Mouse (Mus musculus) gastrocnemius, adult 18-20 months (tissue): ENCODE data around the gene Ypel4. TPM values are rescaled to one million over a fixed set of nuclear protein-coding genes. Genes with fewer than 3 reads are reported as not detected.

Source experiments
- DNase-seq: peaks from one replicate; pipeline ENCODE4 v3.0.0; 2021; ENCODE audit warnings: low spot score
- microRNA-seq: library from miRNA; unstranded; fragments of <30 nt; microRNA quantifications from one replicate; pipeline ENCODE4 v1.2.0, GENCODE M21; 2021
- total RNA-seq, 2 experiments: library from RNA; stranded (reverse); gene quantifications; 2 replicates each; pipeline ENCODE4 v1.2.3; 2021

Gene Ypel4
- total RNA-seq, 2 experiments from 2014 or later = 0.38 to 0.57 TPM

GRCm38 (mm10) chr2:84758542-84759127, 24.8 kb downstream of the Ypel4 start:
- DNase-seq = peak; percentile 55

- DNase-seq = no peak
Measured at GRCm38 (mm10) chr2:84760777-84761176, 26.9 kb downstream of the Ypel4 start.

GRCm38 (mm10) chr2:84761309-84761708, 27.5 kb downstream of the Ypel4 start:
- DNase-seq = no peak

GRCm38 (mm10) chr2:84761840-84762239, 28.0 kb downstream of the Ypel4 start:
- no peak for DNase-seq

- DNase-seq = no peak
Measured at GRCm38 (mm10) chr2:84762295-84762694, 28.4 kb downstream of the Ypel4 start.

GRCm38 (mm10) chr2:84762818-84763217, 29.0 kb downstream of the Ypel4 start:
- DNase-seq = no peak

- peak; percentile 67 for DNase-seq
Measured at GRCm38 (mm10) chr2:84770501-84770900, 36.6 kb downstream of the Ypel4 start.

- no peak for DNase-seq
Measured at GRCm38 (mm10) chr2:84772454-84772853, 38.6 kb downstream of the Ypel4 start.

- no peak for DNase-seq
Measured at GRCm38 (mm10) chr2:84773195-84773594, 39.3 kb downstream of the Ypel4 start.

GRCm38 (mm10) chr2:84774751-84775150, 40.9 kb downstream of the Ypel4 start:
- peak; percentile 87 for DNase-seq

- no peak for DNase-seq
Measured at GRCm38 (mm10) chr2:84775241-84775640, 41.4 kb downstream of the Ypel4 start, which contains the start of gene Serping1. Gene Serping1 (minus strand): TSS chr2:84775444.

GRCm38 (mm10) chr2:84775665-84776064, 41.8 kb downstream of the Ypel4 start:
- peak; percentile 58 for DNase-seq

- no peak for DNase-seq
Measured at GRCm38 (mm10) chr2:84777706-84778105, 43.8 kb downstream of the Ypel4 start.

GRCm38 (mm10) chr2:84779210-84779609, 45.4 kb downstream of the Ypel4 start:
- no peak for DNase-seq

GRCm38 (mm10) chr2:84783315-84783714, 49.5 kb downstream of the Ypel4 start:
- no peak for DNase-seq

- DNase-seq = no peak
Measured at GRCm38 (mm10) chr2:84783840-84784566, 50.1 kb downstream of the Ypel4 start.

Small RNA genes lying within 50 kb of the gene (microRNA-seq; reads per million reads assigned to microRNA genes)
- 1,297 reads per million, percentile 86 among the genes with 10 or more reads in this experiment for gene Mir130a

Other genes starting within 250 kb of the Ypel4 start
- gene Ctnnd1, start 83.3 kb upstream of the Ypel4 start, total RNA-seq = 10 to 100 TPM; 23.2 to 29.2 TPM
- gene Btbd18, start 75.0 kb upstream of the Ypel4 start, total RNA-seq = not detected
- gene Selenoh, start 63.3 kb upstream of the Ypel4 start, total RNA-seq = 10 to 100 TPM; 12.0 to 14.4 TPM
- 1 to 10 TPM in 1 of 2 experiments, under 1 TPM in 1; 0.59 to 2.2 TPM for gene Gm28635, start 56.0 kb upstream of the Ypel4 start, total RNA-seq
- gene Med19, start 55.7 kb upstream of the Ypel4 start, total RNA-seq = 1 to 10 TPM; 7.7 to 8.5 TPM
- 10 to 100 TPM; 45.5 to 47.7 TPM for gene Tmx2, start 54.9 kb upstream of the Ypel4 start, total RNA-seq
- 10 to 100 TPM; 72.0 to 78.9 TPM for gene Zdhhc5, start 18.9 kb upstream of the Ypel4 start, total RNA-seq
- gene Clp1, start 6.7 kb upstream of the Ypel4 start, total RNA-seq = 1 to 10 TPM; 3.3 to 3.8 TPM
- under 1 TPM in 1 of 2 experiments, not detected in 1; 0.43 TPM for gene Gm19426, start 9.6 kb downstream of the Ypel4 start, total RNA-seq
- 10 to 100 TPM; 50.8 to 72.0 TPM for gene Serping1, start 41.4 kb downstream of the Ypel4 start, total RNA-seq
- gene Ube2l6, start 64.8 kb downstream of the Ypel4 start, total RNA-seq = 1 to 10 TPM; 2.9 to 3.7 TPM
- 100 to 1,000 TPM; 104 to 119 TPM for gene Smtnl1, start 88.6 kb downstream of the Ypel4 start, total RNA-seq
- gene Timm10, start 92.9 kb downstream of the Ypel4 start, total RNA-seq = 10 to 100 TPM; 38.2 to 57.8 TPM
- gene Slc43a1, start 104.8 kb downstream of the Ypel4 start, total RNA-seq = 10 to 100 TPM; 11.0 to 12.7 TPM
- under 1 TPM; 0.52 to 0.62 TPM for gene Rtn4rl2, start 152.7 kb downstream of the Ypel4 start, total RNA-seq
- 10 to 100 TPM; 17.2 to 18.4 TPM for gene Slc43a3, start 202.5 kb downstream of the Ypel4 start, total RNA-seq
- not detected for gene Prg2, start 246.4 kb downstream of the Ypel4 start, total RNA-seq